Mouse (Mus musculus) MEL (cell line): ENCODE measurements around the gene Rffl.

Experiments used
- CTCF ChIP-seq, 3 experiments: IDR thresholded peaks in 2 of 3; conservative IDR thresholded peaks in 1 of 3; 2 replicates each; pipeline ENCODE4 v1.5.1; 2011 to 2012; ENCODE audit warnings: low read length in 3 of 3, low read depth in 2 of 3, mild to moderate bottlenecking in 2 of 3, improper control_type of control experiment in 1 of 3, inconsistent platforms in 1 of 3, mixed read lengths in 1 of 3, moderate library complexity in 1 of 3; ENCODE audit not compliant: control insufficient read depth in 1 of 3, insufficient read depth in 1 of 3, poor library complexity in 1 of 3, severe bottlenecking in 1 of 3
- JUND ChIP-seq: IDR thresholded peaks from 2 replicates; pipeline ENCODE4 v1.6.1; 2011; ENCODE audit warnings: low read depth, mild to moderate bottlenecking, improper control_type of control experiment, low read length
- ZKSCAN1 ChIP-seq: IDR thresholded peaks from 2 replicates; pipeline ENCODE4 v1.6.1; 2012; ENCODE audit warnings: low read depth, mild to moderate bottlenecking, inconsistent platforms, low read length, improper control_type of control experiment, moderate library complexity

DNA sequence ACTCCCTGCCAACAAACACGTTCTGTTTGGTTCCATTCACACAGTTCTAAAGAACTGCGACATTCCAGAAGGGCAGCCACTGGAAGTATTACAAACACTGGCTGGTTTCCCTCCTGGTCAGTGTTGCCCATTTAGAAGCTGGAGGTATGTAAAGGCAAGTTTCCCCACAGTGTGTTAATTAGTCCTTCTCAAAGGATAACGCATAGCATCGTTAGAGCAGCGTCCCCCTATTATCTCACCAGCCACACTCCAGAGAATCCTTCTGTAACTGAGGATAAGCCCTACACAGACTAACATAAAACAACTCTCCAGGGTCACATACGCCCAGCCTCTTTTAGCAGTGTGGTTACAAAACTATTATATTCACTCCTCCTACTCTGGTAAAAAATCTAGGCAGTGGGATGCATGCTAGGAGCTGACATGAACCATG, 23.4 kb downstream of the Rffl start:
- TF ChIP-seq CTCF (IDR thresholded peaks at IDR 0.05 in 2 of 3, conservative IDR thresholded peaks at IDR 0.05 in 1 of 3; ENCODE audit: control insufficient read depth in 1 of 3, insufficient read depth in 1 of 3, low read depth in 2 of 3, low read length in 3 of 3, poor library complexity in 1 of 3, severe bottlenecking in 1 of 3) (no peak), ZKSCAN1 (no peak), JUND (no peak)
